Mouse (Mus musculus) layer of hippocampus, postnatal 10 days (tissue): Measurements from ENCODE around the gene Slc16a10. TPM values are rescaled to one million over a fixed set of nuclear protein-coding genes. Genes with fewer than 3 reads are reported as not detected.
A peak's percentile ranks its signal among the peaks of the same experiment; 100 is the strongest.

ENCODE experiments used
- DNase-seq, 2 experiments: peaks; one replicate each; pipeline ENCODE4 v3.0.0; 2021; ENCODE audit warnings: low spot score in 2 of 2
- total RNA-seq, 2 experiments: library from RNA; stranded (reverse); gene quantifications; 2 replicates each; pipeline ENCODE4 v1.2.3; 2021

The Slc16a10 gene
- total RNA-seq, 2 experiments from 2014 or later, result 2.1 to 2.2 TPM

DNA sequence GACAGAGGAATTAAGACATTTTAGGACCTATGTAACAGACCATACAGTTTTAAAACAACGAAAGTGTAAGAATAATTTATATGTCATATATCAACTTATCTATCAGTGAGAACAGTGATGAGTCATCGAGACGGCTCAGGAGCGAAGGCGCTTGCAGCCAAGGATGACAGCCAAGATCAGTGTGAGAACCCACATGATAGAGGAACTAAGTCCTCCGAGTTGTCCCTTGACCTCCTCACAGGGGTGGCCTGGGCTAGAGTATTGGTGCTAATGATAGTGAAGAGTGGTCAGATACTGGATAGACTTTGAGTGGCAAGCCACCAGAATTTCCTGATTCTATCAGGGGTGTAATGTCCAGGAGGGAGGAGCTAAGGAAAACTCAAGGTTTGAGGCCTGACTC lies 68.5 kb downstream of the Slc16a10 start:
- no peak for DNase-seq

DNA sequence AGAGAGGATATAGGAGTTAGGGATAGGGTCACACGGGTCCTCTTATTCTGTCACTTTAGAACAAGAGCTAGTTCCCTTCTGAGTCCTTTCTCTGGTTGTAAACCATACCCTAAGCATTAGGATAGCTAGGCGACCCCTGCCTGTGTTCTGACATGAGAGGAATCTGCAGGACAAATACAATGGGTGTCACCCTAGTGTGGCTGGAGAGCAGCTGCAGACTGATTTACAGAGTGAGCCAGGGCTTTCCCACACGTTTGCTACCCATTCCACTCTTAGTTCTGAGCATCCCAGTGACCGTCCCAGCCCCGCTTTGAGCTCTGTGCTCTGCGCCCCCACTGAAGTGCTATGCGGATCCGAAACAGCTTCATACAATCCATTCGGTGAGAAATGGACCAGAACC lies 71.4 kb downstream of the Slc16a10 start:
- no peak for DNase-seq

DNA sequence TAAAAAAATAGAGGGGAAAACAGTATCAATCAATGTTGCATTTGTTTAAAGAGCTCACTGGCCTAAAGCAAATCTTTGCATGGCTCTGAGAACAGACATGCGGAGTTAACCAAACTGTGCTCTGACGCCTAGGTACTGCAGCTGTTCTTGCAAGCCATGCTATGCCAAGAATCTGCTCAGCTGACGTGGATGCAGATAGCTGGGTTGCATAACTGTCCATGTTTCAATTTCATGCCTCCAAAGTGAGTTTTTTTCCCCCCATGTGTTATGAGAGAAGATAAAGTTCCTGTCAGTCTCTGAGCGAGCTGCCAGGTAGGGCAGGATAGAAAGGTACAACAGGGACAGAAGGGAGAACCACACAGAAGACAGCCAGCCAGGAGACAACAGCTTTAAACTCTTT lies 72.8 kb downstream of the Slc16a10 start:
- no peak for DNase-seq

DNA sequence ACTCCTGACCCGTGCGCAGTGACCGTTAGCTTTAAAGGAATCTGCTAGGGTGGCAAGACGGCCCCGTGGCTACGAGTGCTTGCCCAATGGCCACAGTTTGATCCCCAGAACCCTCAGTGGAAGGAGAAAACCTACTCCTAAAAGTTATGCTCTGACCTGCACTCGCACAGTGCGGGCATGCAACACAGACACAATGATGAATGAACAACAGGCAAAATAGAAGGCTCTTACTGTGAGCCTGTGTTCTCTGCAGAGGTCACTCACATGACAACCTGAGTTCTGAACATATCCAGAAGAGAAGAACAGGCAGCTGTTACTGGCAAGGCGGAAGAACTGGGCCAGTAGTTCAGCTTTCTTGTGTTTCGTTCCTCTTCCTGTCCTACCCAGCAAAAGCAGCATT lies 73.5 kb downstream of the Slc16a10 start:
- DNase-seq, result no peak

DNA sequence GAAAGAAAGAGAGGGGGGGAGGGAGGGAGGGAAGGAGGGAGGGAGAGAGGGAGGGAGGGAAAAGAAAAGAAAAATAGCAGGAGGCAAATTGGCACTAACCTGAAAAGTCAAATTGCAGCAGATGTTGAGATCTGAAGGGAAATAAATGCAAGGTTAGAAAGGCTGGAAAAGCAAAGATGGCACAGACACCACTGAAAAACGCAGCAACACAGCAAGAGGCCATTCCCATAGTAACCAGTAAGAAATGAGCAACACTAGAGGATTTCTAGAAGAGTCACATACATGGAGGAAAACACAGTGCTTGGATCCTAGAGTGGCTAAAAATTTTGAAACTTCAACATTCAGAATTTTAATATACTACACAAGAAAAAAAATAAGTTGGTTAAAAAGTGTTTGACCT lies 74.5 kb downstream of the Slc16a10 start:
- DNase-seq, result no peak

DNA sequence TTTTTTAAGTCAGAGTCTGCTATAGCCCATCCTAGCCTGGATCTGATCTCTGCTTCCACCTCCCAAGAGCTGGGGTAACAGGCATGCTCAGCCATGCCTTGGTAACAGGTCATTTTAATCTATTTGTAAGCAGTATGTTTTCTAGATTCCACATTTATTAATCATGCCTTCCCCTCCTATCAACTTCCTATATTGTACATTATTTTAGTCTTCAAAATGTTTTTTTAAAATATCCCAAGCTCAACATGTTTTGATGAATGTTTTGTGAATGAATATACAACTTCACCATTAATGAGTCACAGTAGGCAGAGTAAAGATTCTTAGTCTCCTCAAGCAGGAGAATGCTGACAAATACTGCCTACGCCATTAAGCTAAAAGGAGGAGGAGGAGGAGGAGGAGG lies 75.0 kb downstream of the Slc16a10 start:
- DNase-seq, result no peak

DNA sequence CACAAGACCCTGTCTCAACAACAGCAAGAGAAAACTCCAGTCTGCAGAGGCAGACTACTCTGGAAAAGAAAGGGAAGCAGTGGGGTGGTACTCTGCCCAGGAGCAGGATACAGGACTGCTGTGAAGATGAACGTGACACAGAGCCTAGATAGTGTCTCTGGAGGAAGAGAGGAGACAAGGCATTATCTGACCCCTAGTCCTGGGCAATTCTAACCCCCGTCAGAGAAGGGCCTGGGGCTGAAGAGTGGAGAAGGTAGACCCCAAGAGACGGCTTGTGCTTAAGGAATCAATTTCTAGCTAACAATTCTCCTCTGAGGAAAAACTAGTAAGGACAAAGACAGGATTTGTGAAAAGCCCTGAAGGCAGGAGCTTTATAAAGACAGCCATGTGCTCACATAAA lies 76.7 kb downstream of the Slc16a10 start:
- DNase-seq, result no peak

DNA sequence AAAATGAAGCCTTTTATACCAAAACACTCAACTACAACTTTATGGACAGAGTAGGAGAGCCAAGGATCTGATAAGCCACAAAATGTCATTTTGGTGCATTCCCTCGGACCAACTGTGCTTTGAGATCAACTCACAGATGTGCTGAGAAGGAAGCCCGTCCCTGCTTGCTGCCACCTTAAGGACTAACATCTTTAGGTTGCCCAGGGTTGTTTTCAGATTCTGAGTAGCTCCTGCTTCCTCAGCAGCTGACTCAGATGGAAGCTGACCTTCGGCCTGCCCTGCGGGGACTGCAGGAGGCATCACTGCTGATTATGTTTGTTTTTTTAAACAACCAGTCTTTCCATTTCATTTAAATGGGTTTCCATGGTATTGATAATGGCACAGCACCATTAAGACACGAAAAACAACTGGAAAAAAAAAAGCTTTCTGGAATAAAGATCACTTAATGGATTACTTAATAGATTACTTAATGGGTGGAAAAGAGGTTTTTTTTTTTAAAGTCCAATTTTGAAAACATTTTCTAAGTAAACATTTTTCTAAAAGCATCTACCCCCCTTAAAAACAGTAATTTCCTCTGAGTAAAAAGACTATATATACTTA lies 78.7 kb downstream of the Slc16a10 start:
- DNase-seq, result no peak

DNA sequence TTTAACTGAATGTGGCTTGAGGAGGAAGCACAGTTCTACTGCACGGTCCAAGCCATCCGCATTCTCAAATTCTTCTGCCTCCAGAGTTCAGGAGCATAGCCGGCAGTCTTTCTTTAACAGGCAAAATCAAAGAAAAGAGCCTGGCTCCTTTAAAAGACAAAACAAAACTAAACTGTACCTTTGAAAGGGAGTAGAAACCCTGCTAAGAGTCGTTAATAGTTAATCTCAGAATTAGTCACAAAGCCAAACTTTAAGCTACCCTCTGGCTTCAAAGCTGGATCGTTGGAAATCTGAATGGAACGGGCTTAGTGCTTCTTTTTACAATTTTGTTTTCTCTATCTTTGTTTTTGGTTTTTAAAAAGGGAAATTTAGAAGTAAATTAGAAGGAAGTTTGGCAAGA lies 79.2 kb downstream of the Slc16a10 start:
- no peak for DNase-seq

DNA sequence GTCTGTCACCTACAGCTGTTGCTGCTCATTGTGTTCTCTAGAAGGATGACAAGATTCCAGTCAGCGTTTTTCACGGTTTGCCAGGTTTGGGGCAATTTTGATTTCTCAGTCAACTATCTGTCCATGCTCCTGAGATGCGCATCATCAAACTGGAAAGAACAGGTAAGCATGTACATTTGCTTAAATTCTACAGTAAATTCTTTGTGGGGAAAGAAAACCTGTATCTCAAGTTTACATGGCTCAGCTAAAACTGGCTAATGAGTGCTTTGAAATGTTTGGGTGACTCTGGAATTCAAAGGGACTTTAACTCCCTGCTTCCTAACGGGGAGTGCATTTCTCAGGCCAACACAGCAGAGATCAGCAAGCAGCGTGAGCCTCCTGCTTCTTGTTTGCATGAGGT lies 80.1 kb downstream of the Slc16a10 start:
- no peak for DNase-seq

DNA sequence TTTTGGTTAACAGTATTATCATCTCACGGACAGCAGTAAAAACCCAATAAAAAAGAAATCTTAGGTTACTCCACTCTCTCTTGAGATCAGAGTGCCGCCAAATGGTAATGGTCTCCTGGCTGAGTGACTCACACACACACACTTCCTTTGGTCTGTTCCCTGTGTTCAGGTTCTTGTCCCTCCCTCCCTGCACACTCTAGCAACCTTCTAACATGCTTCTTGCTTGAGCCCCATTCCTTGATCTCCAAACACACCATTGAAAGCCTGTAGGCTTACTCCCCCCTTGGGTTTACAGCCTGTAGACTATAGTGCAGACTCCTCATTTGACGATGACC lies 83.3 kb downstream of the Slc16a10 start:
- no peak for DNase-seq

DNA sequence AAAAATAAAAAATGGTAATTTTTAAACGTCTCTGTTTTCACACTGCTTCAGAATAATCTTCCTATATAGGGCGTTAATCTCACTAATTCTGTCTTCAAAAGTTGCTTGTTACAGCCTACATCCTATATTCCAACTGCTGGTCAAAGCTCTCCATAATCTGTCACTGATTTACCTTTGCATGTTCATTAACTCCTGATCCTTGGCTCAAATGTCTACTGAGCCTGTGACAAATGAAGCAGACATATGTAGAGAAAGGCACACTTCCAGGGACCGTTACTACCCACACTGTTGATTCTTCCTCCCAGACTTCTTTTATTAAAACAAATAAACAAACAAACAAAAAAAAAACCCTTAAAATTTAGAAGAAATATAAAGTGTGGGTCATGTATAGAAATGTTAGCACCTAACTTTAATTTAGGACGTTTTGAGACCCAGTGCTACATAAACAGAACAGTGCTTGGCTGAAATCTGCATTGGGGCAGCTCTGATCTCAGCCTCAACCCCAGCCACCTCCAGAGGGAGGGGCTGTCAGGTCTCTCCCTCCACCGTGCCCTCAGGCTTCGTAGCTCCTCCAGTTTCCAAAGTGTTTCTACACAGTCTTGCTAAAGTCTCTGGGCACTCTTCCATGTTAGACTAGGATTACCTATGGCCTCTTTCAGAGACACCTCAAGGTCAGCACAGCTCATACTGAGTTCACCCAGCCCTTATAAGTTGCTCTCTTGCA lies 83.8 kb downstream of the Slc16a10 start:
- DNase-seq, result no peak

DNA sequence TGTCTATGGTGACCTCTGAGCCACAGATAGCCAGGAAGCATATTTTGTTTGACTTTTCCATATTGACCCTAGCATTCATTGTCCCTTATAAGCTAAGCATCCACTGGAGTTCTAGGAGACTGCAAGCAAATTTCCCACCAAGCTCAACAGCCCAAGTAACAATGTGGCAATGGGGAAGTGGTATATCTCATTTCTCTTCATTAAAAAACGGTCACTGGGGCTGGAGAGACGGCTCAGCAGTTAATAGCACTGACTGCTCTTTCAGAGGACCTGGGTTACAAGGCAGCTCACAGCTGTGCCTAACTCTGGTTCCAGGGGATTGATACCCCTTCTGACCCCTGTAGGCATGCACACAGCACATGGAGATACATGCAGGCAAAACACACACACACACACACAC lies 84.4 kb downstream of the Slc16a10 start:
- no peak for DNase-seq

DNA sequence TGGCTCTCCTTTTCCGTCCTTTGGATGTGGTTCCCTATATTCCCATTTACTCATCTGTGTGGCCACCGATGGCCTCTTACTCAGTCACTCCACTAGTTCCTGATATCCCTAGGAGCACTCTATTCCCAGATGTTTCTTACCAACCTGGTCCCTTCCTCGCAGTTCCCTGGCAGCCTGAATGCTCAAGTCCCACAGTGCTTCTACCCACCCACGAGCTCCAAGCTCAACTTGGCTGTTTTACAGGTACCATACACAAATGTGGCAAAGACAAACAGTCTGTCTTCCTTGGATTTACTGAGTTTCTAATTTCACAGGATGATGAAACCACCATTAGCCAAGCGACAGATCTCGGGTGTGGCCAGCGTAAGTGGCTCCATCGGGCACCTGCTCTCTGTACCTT lies 87.6 kb downstream of the Slc16a10 start:
- no peak for DNase-seq

DNA sequence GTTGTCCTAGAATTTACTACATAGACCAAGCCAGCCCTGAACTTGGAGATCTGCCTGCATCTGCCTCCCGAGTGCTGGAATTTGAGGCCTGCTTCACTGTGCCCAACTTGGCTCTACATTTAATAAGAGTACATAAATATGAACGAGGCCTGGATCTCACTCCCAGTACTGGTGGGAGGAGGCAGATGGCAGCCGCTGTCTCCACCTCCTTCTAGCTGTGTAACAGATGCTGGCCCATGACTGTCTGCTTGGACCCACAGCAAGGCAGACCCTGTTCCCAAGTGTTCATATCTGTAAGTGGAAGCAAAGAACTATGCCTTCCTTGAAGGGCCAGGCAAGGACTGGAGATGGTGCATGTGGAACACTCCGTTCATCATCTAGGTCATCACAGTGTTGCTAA lies 88.2 kb downstream of the Slc16a10 start:
- DNase-seq, result no peak

DNA sequence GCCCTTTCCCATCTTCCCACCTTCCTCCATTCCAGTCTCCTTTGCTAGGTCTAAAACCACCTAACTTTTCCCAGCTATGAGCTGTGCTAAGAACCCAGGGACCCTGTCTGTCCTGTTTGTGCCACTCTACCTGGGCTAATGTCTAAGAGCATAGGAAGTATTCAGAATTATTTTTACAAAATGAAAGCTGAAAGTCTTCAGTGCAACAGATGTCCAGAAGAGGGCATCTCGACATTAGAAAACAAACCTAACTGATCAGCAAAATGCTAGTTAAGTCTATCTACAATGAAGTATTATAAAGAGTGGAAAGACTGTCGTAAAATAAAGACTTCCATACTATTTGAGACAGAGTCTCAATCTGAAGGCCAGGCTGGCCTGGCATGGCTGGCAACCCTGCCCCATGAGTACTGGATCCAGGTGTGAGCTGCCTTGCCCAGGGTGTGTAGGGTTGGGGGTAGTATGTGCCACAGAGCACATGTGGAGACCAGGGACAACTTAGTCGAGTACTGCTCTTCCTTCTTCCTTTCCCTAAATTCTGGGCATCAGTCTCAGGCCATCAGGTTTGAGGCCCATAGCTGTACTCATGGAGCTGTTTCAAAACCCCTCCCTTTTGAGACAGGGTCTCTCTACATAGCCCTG lies 88.7 kb downstream of the Slc16a10 start:
- DNase-seq, result peak in 1 of 2 experiments; percentile 43

DNA sequence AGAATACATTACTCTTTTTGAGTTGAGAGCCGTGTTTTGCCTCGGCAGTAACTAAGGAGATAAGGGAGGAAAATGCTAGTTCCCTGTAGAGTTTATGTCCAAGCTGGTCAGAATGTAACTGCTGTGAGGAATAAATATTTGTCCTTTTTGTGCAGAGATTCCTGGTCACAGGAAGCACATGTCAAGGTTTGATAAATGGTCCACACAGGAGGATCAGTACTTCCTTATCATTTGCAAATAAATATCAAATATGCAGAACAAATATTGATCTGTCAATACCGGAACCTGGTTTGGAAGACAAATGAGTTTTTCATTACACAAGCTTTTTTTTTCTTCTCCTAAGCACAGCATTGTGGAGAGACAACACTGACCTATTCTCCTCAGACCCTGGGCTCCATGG lies 90.1 kb downstream of the Slc16a10 start:
- DNase-seq, result no peak

DNA sequence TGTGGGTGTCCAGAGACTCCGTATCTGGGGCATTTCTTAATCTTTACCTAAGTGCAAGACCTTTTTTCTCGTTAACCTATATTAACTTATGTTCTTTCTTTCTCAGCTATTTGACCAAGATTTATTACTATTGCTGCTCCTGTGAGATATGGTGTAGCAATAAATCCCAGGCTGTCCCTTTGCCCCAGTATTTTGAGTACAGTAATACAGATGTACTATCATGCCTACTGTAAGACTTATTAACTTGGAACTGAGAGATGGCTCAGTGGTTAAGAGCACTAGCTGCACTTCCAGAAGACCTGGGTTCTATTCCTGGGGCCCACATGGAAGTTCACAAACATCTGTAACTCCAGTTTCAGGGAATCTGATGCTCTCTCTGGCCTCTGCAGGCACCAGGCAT lies 91.3 kb downstream of the Slc16a10 start:
- no peak for DNase-seq

DNA sequence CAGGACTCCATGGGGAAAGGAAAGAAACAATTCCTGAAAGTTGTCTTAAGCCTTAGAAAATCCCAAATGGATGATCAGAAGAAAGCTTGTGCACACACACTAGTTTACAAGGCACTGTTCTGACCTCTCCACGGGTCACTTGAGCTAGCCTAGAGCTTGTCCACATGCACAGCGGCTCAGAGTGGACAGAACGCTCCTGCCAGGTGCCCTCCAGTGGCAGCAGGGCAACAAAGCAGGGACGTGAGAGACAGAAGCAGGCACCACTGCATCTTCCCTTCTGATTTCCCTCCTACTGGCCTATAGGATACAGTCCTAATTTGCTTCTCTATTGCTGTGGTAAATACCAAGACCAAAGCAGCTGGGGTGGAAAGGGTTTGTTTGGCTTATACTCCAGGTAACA lies 100.7 kb downstream of the Slc16a10 start:
- DNase-seq, result no peak

DNA sequence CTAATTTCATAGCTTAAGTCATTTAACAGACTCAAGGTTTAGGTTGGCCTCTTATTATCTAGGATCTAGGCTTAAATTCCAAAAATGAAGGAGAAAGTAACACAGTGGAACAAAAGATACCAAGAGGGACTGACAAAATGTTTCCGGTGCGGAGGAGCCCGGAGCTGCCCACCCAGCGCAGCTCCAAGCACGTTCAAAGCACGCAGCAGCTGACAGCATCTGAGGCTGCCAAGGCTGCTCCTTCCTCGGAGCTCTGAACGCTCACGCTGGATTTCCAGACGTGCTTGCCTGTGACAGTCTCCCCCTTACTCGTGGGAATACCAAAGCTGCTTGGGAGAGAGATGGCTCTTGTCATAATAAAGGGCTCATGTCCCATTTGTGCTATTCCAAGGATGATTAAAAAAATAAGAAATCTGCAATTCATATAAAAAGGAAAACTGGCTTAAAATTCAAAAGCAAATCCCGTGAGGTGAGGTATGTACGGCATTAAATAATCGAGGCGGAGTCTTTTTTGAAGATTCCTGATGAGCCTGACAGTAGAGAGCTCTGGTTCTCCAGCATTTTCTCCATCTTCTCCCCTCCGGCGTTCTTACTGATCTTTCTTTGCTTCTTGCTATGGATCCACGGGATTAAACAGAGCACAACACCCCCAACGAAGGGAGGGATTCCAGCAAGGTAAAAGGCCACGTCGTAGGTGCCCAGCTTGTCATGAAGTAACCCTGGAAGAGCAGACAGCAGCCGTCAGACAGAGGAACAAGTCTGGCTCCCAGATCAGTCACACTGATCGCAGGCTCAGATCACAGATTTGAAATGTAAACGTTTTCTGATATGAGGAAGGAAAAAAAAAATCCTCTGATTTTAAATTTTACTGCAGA lies 105.1 kb downstream of the Slc16a10 start:
- peak; percentile 38 to 52 for DNase-seq

DNA sequence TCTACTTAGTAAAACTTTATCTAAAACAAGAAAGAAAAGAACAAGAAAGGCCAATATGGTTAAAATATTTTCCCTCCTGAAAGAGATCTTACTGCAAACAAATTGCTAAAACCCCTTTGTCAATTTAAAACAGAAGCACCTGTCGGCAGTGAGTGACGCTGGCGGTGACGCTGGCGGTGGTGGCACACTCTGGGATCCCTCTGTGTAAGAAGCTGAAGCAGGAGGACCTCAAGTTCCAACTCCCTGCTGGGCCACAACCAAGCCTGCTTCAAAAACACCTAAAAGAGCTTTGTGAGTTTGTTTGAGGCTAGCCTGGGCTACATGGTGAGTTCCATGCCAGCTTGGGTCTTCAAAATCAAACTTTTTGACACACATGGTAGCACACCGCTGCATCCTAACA lies 107.1 kb downstream of the Slc16a10 start:
- no peak for DNase-seq

DNA sequence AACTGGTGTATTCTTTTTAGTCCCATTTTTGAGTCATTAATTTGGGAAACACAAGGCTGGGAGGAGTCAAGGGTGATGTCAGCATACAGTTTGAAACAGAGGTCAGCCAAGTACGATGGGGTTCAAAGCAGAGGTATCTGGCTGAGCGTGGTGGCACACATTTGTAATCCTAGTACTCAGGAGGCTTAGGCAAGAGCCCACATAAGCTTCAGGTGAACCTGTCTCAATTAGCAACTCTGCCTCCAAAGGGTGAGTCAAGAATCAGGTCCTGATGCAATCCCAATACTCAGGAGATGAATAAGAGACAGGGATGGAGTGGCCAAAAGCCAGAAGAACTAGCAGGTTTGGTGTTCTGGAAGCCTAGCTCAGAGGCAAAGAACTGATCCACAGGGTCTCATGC lies 109.2 kb downstream of the Slc16a10 start:
- DNase-seq, result no peak
